Mouse (Mus musculus) cerebellum, adult 2 months (tissue): ENCODE results near the gene Sapcd2. TPM values are rescaled to one million over a fixed set of nuclear protein-coding genes. Genes with fewer than 3 reads are reported as not detected.

Source experiments
- DNase-seq, 2 experiments: peaks; one replicate each; pipeline ENCODE4 v3.0.0; 2021
- H3K27ac ChIP-seq: fragments of 200-500 bp; 2 replicates; pipeline ENCODE4 v1.5.1; 2012; ENCODE audit warnings: low read length, control low read depth, inconsistent platforms; ENCODE audit not compliant: insufficient read depth
- H3K27me3 ChIP-seq: fragments of 200-500 bp; 2 replicates; pipeline ENCODE4 v1.6.1; 2012; ENCODE audit warnings: inconsistent platforms, mild to moderate bottlenecking, low read length, moderate library complexity; ENCODE audit not compliant: control insufficient read depth, insufficient read depth
- H3K4me1 ChIP-seq: fragments of 200-500 bp; 2 replicates; pipeline ENCODE4 v1.6.1; 2011; ENCODE audit warnings: low read length; ENCODE audit not compliant: control insufficient read depth, insufficient read depth
- H3K4me3 ChIP-seq: fragments of 200-500 bp; replicated peaks from 2 replicates; pipeline ENCODE3; 2011; ENCODE audit warnings: mild to moderate bottlenecking, low read depth, low read length, control low read depth; ENCODE audit not compliant: insufficient read depth
- CTCF ChIP-seq: fragments of 200-500 bp; IDR thresholded peaks from 2 replicates; pipeline ENCODE4 v1.5.1; 2011; ENCODE audit warnings: low read depth, mild to moderate bottlenecking, control low read depth, low read length, moderate library complexity, borderline replicate concordance; ENCODE audit not compliant: insufficient read depth
- POLR2A ChIP-seq: fragments of 200-500 bp; IDR thresholded peaks from 2 replicates; pipeline ENCODE4 v1.6.1; 2011; ENCODE audit warnings: low read length, control low read depth, borderline replicate concordance; ENCODE audit not compliant: insufficient read depth
- WGBS: fragments of 180-500 bp; shearing (Covaris S2); methylation state at CpG from one replicate; pipeline ENCODE4 v1.1.7; 2018; 5-methylcytosine and 5-hydroxymethylcytosine counted together
- polyA plus RNA-seq: library from polyadenylated mRNA; depleted of rRNA; stranded (reverse); fragments of >200 nt; gene quantifications from 2 replicates; pipeline ENCODE4 v1.2.3, GENCODE M21; 2012; rRNA removed

Gene Sapcd2
- polyA plus RNA-seq, 1 experiment: 4.7 TPM

DNA sequence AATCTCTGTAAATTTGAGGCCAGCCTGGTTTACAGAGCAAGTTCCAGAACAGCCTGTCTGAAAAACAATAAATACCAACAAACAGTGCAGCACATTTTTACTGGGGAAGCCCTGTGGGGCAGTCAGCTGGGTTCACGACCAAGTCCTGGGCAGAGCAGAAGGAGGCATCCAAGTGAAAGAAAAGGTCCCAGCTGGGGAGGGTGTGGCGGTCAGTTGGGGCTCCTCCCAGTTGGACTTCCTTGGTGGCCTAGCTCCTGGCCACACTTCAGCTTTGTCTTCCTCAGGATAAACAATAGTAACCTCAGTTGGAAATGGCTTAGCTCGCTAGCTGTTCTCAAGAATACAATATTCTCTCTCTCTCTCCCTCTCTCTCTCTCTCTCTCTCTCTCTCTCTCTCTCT, 45.3 kb downstream of the Sapcd2 start:
- H3K27me3 ChIP-seq: no peaks in the 10 kb centered on the region
- H3K4me1 ChIP-seq: peaks cover 4% of the 10 kb centered on the region; the same call in 1 of the 2 replicates
- H3K4me3 ChIP-seq: no peak overlapping the region
- WGBS: 17% methylated on average over 3 of the region's 3 CpGs
- TF ChIP-seq POLR2A: no peak
- TF ChIP-seq CTCF: no peak
- no peak overlapping the region for H3K27ac ChIP-seq
- DNase-seq: peak; percentile 19 to 31

DNA sequence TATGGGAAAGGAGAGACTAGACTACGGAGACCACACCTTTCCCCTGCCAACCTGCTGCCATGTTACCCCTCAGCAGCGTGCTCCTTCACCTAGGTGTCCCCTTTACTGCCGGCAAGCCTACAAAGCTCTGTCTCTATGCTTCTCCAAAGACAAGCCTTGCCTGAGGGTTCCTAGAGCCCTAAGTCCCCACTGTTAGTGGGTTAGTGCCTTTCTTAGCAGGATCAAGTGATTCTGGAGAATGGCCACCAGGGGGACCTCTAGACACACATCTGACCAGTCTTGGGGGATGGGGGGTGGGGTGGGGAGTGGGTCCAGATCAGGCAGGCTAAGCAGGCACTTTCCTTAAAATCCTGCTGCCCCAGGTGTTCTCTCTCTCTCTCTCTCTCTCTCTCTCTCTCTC, 49.8 kb downstream of the Sapcd2 start:
- 16% methylated on average over 3 of the region's 3 CpGs for WGBS
- TF ChIP-seq POLR2A: no peak
- TF ChIP-seq CTCF: peak; percentile 74
- peaks cover 37% of the 10 kb centered on the region for H3K4me1 ChIP-seq
- H3K27me3 ChIP-seq: no peaks in the 10 kb centered on the region
- no peak overlapping the region for H3K4me3 ChIP-seq
- peak; percentile 57 to 60 for DNase-seq
- H3K27ac ChIP-seq: no peak overlapping the region

DNA sequence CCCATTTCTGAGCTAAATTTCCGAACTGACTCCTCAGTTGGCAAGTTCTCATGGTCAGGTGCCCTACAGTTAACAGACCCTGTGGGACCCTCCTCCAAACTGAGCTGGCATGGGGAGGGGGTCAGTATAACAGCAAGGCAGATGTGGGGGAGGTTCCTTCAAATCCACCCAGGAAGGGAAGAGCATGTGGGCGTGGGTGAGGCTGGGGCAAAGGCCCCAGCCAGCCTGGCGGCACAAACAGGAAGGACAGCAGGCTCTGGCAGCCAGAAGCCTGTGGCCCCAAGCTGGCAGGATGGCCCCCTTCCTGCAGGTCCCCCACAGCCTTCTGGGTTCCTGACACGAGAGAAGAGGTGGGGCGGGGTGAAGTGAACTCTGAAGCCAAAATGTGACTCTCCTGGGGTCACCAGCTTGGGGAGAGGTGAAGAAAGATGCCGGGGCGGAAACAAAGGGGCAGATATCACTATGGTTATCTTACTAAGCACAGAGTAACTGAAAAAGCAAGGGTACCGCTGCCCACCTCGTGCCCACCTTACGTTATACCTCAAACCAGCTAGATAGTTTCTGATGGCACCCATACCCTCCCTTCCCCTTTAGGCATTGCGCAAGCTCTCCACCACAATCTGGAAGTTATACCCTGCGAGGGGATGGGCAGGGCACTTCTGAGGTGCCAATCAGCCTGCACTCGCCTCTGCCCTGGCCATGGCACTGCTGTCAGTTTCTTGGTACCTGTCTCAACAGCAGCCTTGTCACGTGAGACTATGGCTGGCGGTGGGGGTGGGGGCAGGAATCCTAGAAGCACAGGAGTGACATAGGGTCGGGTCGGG, 50.7 kb downstream of the Sapcd2 start, which contains the start of gene Fut7:
TSS of gene Fut7 (plus strand) at position 681 of the 824 bp plus-strand sequence.
- Histone ChIP-seq H3K4me3 (no peak within 1 kb of the TSS), H3K27ac (peak within 1 kb of the TSS; percentile 51; the same call in 1 of the 2 replicates), H3K4me1 (peaks cover 37% of the 10 kb centered on the region), H3K27me3 (no peaks in the 10 kb centered on the region)
- WGBS: 59% methylated on average over 17 of the region's 17 CpGs
- TF ChIP-seq CTCF (no peak), POLR2A (no peak)
- DNase-seq: peak in 1 of 2 experiments; percentile 31

DNA sequence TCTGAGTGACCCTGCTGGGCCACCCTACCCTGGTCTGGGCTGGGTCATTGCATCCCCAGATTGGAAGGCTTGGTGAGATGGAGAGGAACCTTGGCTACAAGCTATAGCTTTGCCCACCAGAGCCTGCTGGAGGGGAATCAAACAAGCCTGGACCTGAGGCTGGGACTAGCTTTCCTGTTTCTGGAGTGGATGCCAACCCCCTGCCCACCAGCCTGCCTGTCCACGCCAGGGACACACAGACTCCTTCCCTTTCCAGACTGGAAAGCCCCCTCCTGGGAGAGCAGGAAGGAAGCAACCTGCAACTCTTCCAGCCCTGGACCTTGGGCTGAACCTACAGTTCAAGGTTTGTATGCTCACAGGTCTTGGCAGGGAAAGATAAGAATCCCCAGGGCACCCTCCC, 51.5 kb downstream of the Sapcd2 start:
- DNase-seq: no peak
- H3K4me1 ChIP-seq: peaks cover 37% of the 10 kb centered on the region
- H3K27ac ChIP-seq: no peak overlapping the region
- TF ChIP-seq POLR2A (no peak), CTCF (no peak)
- no peak overlapping the region for H3K4me3 ChIP-seq
- no peaks in the 10 kb centered on the region for H3K27me3 ChIP-seq
- WGBS: 35% methylated on average over 1 of the region's 1 CpGs

DNA sequence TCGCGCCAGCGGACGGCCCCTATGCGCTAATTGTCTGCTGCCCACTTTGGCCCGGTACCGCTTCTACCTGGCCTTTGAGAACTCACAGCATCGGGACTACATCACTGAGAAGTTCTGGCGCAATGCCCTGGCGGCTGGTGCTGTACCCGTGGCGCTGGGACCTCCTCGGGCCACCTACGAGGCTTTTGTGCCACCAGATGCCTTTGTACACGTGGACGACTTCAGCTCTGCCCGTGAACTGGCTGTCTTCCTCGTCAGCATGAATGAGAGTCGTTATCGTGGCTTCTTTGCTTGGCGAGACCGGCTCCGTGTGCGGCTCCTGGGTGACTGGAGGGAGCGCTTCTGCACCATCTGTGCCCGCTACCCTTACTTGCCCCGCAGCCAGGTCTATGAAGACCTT, 53.4 kb downstream of the Sapcd2 start:
- peaks cover 43% of the 10 kb centered on the region for H3K4me1 ChIP-seq
- WGBS: 31% methylated on average over 27 of the region's 27 CpGs
- H3K27me3 ChIP-seq: no peaks in the 10 kb centered on the region
- 0 out of 2 replicates have a peak overlapping the region, but pooled peaks have one; percentile 15 for H3K27ac ChIP-seq
- TF ChIP-seq POLR2A (no peak), CTCF (no peak)
- no peak overlapping the region for H3K4me3 ChIP-seq
- peak in 1 of 2 experiments; percentile 58 for DNase-seq

DNA sequence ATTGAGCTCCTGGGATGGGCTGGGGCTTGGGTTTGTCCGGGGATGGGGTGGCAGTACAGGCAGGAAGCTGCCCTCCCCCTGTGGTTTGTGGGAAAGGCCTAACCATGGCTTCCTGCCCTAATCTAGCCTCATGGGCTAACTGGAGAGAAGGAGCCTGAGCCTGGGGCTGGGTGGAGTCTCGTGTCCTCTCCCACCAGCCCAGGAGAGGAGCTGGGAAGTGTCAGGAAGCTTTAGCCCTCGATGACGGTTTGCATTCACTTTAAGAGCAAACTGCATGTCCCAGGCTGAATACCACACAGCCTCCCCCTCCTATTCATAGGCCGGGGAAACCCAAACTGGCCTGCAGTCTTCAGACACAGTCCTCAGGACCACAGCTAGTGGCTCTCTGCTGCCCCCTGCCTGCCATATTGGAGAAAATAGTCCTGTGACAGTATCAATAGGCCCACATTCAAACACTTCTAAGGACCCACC, 54.6 kb downstream of the Sapcd2 start:
- H3K4me3 ChIP-seq: no peak overlapping the region
- 30% methylated on average over 5 of the region's 5 CpGs for WGBS
- H3K27me3 ChIP-seq: no peaks in the 10 kb centered on the region
- peak; percentile 87 for TF ChIP-seq CTCF
- no peak for TF ChIP-seq POLR2A
- no peak overlapping the region for H3K27ac ChIP-seq
- DNase-seq: peak; percentile 77 to 82
- H3K4me1 ChIP-seq: peaks cover 56% of the 10 kb centered on the region

DNA sequence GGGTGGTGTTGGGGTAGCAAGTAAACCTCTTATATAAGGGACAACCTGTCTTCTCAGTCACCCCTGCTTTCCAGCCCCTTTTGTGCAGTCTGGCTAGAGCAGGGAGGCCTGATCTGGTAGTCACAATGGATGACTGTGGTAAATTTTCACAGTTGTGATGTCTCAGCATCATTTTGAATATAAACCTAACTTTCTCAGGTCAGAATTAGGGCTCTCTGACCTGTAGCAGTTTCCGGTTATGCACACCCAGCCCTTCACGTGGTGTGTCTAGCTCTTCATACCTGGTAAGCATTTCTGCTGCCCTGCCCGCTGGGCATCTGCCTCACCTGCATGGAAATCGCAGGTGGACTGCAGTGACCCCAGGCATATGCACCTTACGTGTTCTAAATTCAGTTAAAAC, 55.1 kb downstream of the Sapcd2 start:
- peaks cover 59% of the 10 kb centered on the region for H3K4me1 ChIP-seq
- WGBS: 90% methylated on average over 5 of the region's 5 CpGs
- H3K27me3 ChIP-seq: no peaks in the 10 kb centered on the region
- H3K4me3 ChIP-seq: no peak overlapping the region
- TF ChIP-seq POLR2A: no peak
- TF ChIP-seq CTCF: no peak
- DNase-seq: no peak
- H3K27ac ChIP-seq: no peak overlapping the region

Other genes starting within 250 kb of the Sapcd2 start
- 7.7 and 9.4 TPM in 2 replicates for gene Nrarp, start 191.6 kb upstream of the Sapcd2 start, polyA plus RNA-seq
- 3.6 and 4.2 TPM in 2 replicates for gene Tor4a, start 175.4 kb upstream of the Sapcd2 start, polyA plus RNA-seq
- gene Nelfb, start 160.8 kb upstream of the Sapcd2 start, polyA plus RNA-seq: 69.4 and 84.5 TPM in 2 replicates
- not detected in 2 replicates for gene Stpg3, start 157.7 kb upstream of the Sapcd2 start, polyA plus RNA-seq
- gene Fam166a, start 153.6 kb upstream of the Sapcd2 start, polyA plus RNA-seq: 0.10 and 0.11 TPM in 2 replicates
- 647 and 663 TPM in 2 replicates for gene Tubb4b, start 147.6 kb upstream of the Sapcd2 start, polyA plus RNA-seq
- 0.73 and 0.92 TPM in 2 replicates for gene Slc34a3, start 138.0 kb upstream of the Sapcd2 start, polyA plus RNA-seq
- not detected in 2 replicates for gene Rnf224, start 135.5 kb upstream of the Sapcd2 start, polyA plus RNA-seq
- gene Rnf208, start 130.1 kb upstream of the Sapcd2 start, polyA plus RNA-seq: 423 and 427 TPM in 2 replicates
- gene Cysrt1, start 129.9 kb upstream of the Sapcd2 start, polyA plus RNA-seq: 0.76 and 0.80 TPM in 2 replicates
- 12.5 and 14.1 TPM in 2 replicates for gene AL732309.1, start 125.5 kb upstream of the Sapcd2 start, polyA plus RNA-seq
- 31.9 and 33.4 TPM in 2 replicates for gene Tmem203, start 116.9 kb upstream of the Sapcd2 start, polyA plus RNA-seq
- 91.0 and 96.9 TPM in 2 replicates for gene Tprn, start 109.7 kb upstream of the Sapcd2 start, polyA plus RNA-seq
- gene Ssna1, start 99.9 kb upstream of the Sapcd2 start, polyA plus RNA-seq: 74.5 and 75.9 TPM in 2 replicates
- 103 TPM in 2 replicates for gene Anapc2, start 99.8 kb upstream of the Sapcd2 start, polyA plus RNA-seq
- not detected in 2 replicates for gene Tmem210, start 84.2 kb upstream of the Sapcd2 start, polyA plus RNA-seq
- 0.20 and 0.21 TPM in 2 replicates for gene Lrrc26, start 82.4 kb upstream of the Sapcd2 start, polyA plus RNA-seq
- 282 and 290 TPM in 2 replicates for gene Grin1, start 53.1 kb upstream of the Sapcd2 start, polyA plus RNA-seq
- 33.2 and 34.1 TPM in 2 replicates for gene Man1b1, start 40.0 kb upstream of the Sapcd2 start, polyA plus RNA-seq
- 63.1 and 71.2 TPM in 2 replicates for gene Dpp7, start 16.0 kb upstream of the Sapcd2 start, polyA plus RNA-seq
- 19.0 and 22.1 TPM in 2 replicates for gene Uap1l1, start 6.6 kb upstream of the Sapcd2 start, polyA plus RNA-seq
- gene Entpd2, start 23.6 kb downstream of the Sapcd2 start, polyA plus RNA-seq: 12.3 and 12.5 TPM in 2 replicates
- 502 and 505 TPM in 2 replicates for gene Npdc1, start 27.0 kb downstream of the Sapcd2 start, polyA plus RNA-seq
- gene Fut7, start 50.9 kb downstream of the Sapcd2 start, polyA plus RNA-seq: 0.51 and 0.71 TPM in 2 replicates
- 285 and 294 TPM in 2 replicates for gene Abca2, start 56.4 kb downstream of the Sapcd2 start, polyA plus RNA-seq
- 0.84 and 2.8 TPM in 2 replicates for gene Clic3, start 84.5 kb downstream of the Sapcd2 start, polyA plus RNA-seq
- 196 and 230 TPM in 2 replicates for gene Paxx, start 88.8 kb downstream of the Sapcd2 start, polyA plus RNA-seq
- 2,130 and 2,485 TPM in 2 replicates for gene Ptgds, start 97.7 kb downstream of the Sapcd2 start, polyA plus RNA-seq
- gene Lcn12, start 121.6 kb downstream of the Sapcd2 start, polyA plus RNA-seq: not detected in 2 replicates
- gene Fbxw5, start 128.4 kb downstream of the Sapcd2 start, polyA plus RNA-seq: 54.7 and 59.4 TPM in 2 replicates
- gene C8g, start 129.4 kb downstream of the Sapcd2 start, polyA plus RNA-seq: 3.6 and 4.2 TPM in 2 replicates
- 12.3 and 12.5 TPM in 2 replicates for gene Traf2, start 174.6 kb downstream of the Sapcd2 start, polyA plus RNA-seq
- gene Edf1, start 185.5 kb downstream of the Sapcd2 start, polyA plus RNA-seq: 345 and 350 TPM in 2 replicates
- 3.0 and 4.4 TPM in 2 replicates for gene Mamdc4, start 202.5 kb downstream of the Sapcd2 start, polyA plus RNA-seq
- 176 and 186 TPM in 2 replicates for gene Phpt1, start 202.9 kb downstream of the Sapcd2 start, polyA plus RNA-seq
- 257 and 312 TPM in 2 replicates for gene Ajm1, start 209.4 kb downstream of the Sapcd2 start, polyA plus RNA-seq
- 161 and 172 TPM in 2 replicates for gene Rabl6, start 236.2 kb downstream of the Sapcd2 start, polyA plus RNA-seq
- gene Ccdc183, start 245.4 kb downstream of the Sapcd2 start, polyA plus RNA-seq: 0.05 TPM in 1 of 2 replicates, not detected in the other
- 79.7 and 85.7 TPM in 2 replicates for gene Tmem141, start 249.7 kb downstream of the Sapcd2 start, polyA plus RNA-seq